Mouse (Mus musculus) adrenal gland, postnatal 4 days (tissue): ENCODE measurements around the gene Dpy30. TPM values are rescaled to one million over a fixed set of nuclear protein-coding genes. Genes with fewer than 3 reads are reported as not detected.

Experiments used
- DNase-seq, 2 experiments: peaks; one replicate each; pipeline ENCODE4 v3.0.0; 2021 to 2022; ENCODE audit warnings: low spot score in 2 of 2, mixed read lengths in 2 of 2
- total RNA-seq, 2 experiments: library from RNA; stranded (reverse); gene quantifications; 2 replicates each; pipeline ENCODE4 v1.2.3; 2021

Dpy30 gene
- total RNA-seq, 2 experiments from 2014 or later = 105 to 107 TPM

GRCm38 (mm10) chr17:74265636-74266035, 58.1 kb downstream of the Dpy30 start:
- DNase-seq = no peak

GRCm38 (mm10) chr17:74265156-74265505, 58.6 kb downstream of the Dpy30 start:
- no peak for DNase-seq

GRCm38 (mm10) chr17:74264333-74265155, 59.2 kb downstream of the Dpy30 start:
- DNase-seq = no peak

- DNase-seq = no peak
These were observed 61.3 kb downstream of the Dpy30 start for GRCm38 (mm10) chr17:74262415-74262814.

Other genes with a start within 250 kb of the Dpy30 start
- 10 to 100 TPM; 88.3 to 94.1 TPM for gene Memo1, start 28.4 kb downstream of the Dpy30 start, total RNA-seq
- gene Spast, start 15.0 kb upstream of the Dpy30 start, total RNA-seq = 10 to 100 TPM; 38.2 to 39.0 TPM
- gene Slc30a6, start 71.7 kb upstream of the Dpy30 start, total RNA-seq = 10 to 100 TPM; 23.2 to 25.9 TPM
- under 1 TPM; 0.68 to 0.70 TPM for gene Nlrc4, start 135.2 kb upstream of the Dpy30 start, total RNA-seq
- gene Yipf4, start 165.5 kb upstream of the Dpy30 start, total RNA-seq = 100 to 1,000 TPM in 1 of 2 experiments, 10 to 100 TPM in 1; 99.8 to 100 TPM
- gene Birc6, start 204.4 kb upstream of the Dpy30 start, total RNA-seq = 100 to 1,000 TPM; 107 to 129 TPM